Mouse (Mus musculus): ENCODE data around the gene Ube2e1. TPM values are rescaled to one million over a fixed set of nuclear protein-coding genes. Genes with fewer than 3 reads are reported as not detected.

Ube2e1 gene
- 59.6 and 63.1 TPM in 2 replicates for polyA plus RNA-seq (2016; fragmentation: Nextera tagmentation; extraction: Ambion mirVana)

DNA sequence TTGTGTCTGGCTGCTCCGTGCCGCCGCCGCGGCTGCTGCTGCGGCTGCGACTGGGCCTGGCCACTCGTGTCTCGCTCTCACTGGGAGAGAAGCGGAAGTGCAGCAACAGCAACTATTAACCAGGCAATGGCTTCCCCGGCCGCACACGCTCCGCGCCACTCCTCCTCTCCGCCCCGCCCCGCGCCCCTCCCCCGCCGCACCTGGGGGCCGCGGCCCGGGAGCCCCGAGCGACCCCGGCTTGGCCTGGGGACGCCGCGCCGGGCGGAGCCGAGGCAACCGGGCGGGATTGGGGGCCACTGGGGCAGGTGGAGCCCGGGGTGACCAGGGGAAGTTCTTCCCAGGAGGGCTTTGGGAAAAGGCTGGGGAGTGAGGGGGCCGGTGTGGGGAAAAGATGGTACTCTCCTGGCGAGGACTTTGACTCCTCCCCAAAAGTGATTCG is at the start of gene Ube2e1:
TSS of gene Ube2e1 (minus strand) at position 167 of the 439 bp plus-strand sequence.
- Histone ChIP-seq H3K27ac (peak within 1 kb of the TSS; percentile 75), H3K4me1 (peaks cover 49% of the 10 kb centered on the region), H3K4me3 (peak within 1 kb of the TSS; percentile 85), H3K9me3 (replicated peaks) (no peaks in the 10 kb centered on the region), H3K27me3 (replicated peaks) (no peaks in the 10 kb centered on the region), H3K36me3 (peaks cover 10% of the 10 kb centered on the region; the same call in 1 of the 2 replicates), H3K4me2 (peak within 1 kb of the TSS; percentile 99), H3K9ac (peak within 1 kb of the TSS; percentile 90)
- WGBS (ENCODE audit: insufficient replicate concordance) = 1% methylated on average over 31 of the region's 39 CpGs
- peak; percentile 80 for ATAC-seq

DNA sequence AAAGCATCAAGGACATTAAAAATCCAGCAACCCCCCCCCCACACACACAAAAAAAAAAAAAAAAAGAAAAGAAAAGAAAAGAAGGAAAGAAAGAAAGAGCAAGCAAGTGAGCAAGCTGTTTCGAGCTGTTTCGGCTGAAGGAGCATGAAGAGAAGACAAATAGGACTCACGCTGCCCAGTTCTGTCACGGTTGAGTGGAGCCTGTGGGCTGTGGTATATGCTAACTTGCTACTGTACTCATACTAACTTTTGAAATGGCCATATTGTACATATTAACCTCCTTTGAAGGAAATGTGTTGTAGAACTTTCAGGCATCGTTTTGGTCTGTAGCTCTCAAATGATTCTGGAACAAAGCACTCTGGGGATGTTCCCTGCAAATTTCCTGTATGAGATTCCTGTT is 48.2 kb upstream of the Ube2e1 start:
- H3K9ac ChIP-seq = no peak overlapping the region
- no peaks in the 10 kb centered on the region for H3K9me3 ChIP-seq (replicated peaks)
- WGBS (ENCODE audit: insufficient replicate concordance) = 72% methylated on average over 5 of the region's 5 CpGs
- no peak for ATAC-seq
- H3K4me2 ChIP-seq = no peak overlapping the region
- H3K4me1 ChIP-seq = no peaks in the 10 kb centered on the region
- no peaks in the 10 kb centered on the region for H3K27me3 ChIP-seq (replicated peaks)
- H3K36me3 ChIP-seq = no peaks in the 10 kb centered on the region
- no peak overlapping the region for H3K4me3 ChIP-seq
- no peak overlapping the region for H3K27ac ChIP-seq

DNA sequence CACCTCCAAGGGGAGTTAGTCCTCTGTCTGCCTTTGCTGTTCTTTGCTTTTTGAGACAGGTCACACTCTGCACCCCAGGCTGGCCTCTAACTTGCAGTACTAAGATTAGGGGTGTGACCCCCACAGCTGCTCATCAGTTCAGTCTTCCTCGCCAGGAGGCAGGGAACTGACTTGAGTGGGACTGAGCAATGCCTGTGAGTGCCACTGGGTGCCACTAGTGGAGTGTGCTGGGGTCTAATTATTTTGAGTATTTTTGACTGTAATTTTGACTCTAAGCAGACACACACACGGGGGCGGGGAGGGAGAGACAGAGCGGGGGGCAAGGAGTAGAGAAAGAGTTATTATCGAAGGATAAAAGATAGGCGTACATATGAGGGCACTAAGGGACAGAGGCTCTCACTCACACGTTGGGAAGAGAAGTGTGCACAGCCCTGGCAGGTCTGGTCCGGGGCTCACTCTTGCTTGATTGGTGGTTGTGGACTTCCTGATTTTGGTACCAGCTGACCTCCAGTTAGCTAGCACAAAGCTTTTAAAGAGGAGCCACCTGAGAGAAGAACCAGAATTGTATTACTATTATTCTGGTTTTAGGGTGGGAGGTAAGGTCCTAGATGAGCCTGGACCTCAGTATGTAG is 46.4 kb upstream of the Ube2e1 start:
- no peak for ATAC-seq
- H3K27ac ChIP-seq = no peak overlapping the region
- H3K4me2 ChIP-seq = no peak overlapping the region
- H3K9ac ChIP-seq = no peak overlapping the region
- H3K4me1 ChIP-seq = no peaks in the 10 kb centered on the region
- H3K9me3 ChIP-seq (replicated peaks) = no peaks in the 10 kb centered on the region
- H3K36me3 ChIP-seq = no peaks in the 10 kb centered on the region
- no peaks in the 10 kb centered on the region for H3K27me3 ChIP-seq (replicated peaks)
- 52% methylated on average over 8 of the region's 8 CpGs for WGBS (ENCODE audit: insufficient replicate concordance)
- no peak overlapping the region for H3K4me3 ChIP-seq

GRCm38 (mm10) chr14:18376206-18376605 is 44.5 kb upstream of the Ube2e1 start:
- Histone ChIP-seq H3K36me3 (no peaks in the 10 kb centered on the region), H3K9me3 (replicated peaks) (no peaks in the 10 kb centered on the region), H3K9ac (no peak overlapping the region), H3K4me2 (no peak overlapping the region), H3K27me3 (replicated peaks) (no peaks in the 10 kb centered on the region), H3K4me1 (no peaks in the 10 kb centered on the region), H3K4me3 (no peak overlapping the region), H3K27ac (no peak overlapping the region)
- ATAC-seq = no peak
- WGBS (ENCODE audit: insufficient replicate concordance) = 56% methylated on average over 3 of the region's 3 CpGs

DNA sequence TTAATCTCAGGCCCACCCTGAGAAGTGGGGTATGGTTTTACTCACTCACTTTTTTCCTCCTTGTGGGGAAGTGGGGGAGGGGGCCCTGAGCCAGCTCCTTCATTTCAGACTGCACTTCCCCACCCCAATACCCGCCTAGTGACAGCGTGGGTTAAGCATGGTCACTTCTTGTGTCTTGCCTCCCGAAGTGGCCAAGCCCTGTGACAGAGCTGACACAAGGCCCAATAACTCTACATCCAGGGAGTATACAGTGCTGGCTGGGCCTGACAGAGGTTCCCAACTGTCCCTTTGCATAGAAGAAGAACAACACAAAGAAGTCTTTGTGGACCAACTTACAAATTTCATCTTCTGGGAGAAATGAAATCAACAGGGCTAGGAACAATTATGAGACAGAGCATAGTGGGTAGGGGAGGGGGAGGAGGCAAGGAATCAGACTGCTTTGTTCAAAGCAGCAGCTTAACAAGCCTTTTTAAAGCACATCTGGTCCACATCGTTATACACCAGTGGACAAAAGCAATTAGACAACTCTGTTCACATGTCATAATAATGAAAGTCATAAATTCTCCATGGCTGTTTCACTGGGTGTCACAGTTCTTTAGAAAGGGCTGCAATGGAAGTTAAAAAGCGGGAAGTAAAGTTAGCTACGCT is 42.2 kb upstream of the Ube2e1 start:
- no peak for ATAC-seq

GRCm38 (mm10) chr14:18372761-18373610 is 41.3 kb upstream of the Ube2e1 start:
- Histone ChIP-seq H3K9me3 (replicated peaks) (no peaks in the 10 kb centered on the region), H3K36me3 (no peaks in the 10 kb centered on the region), H3K27ac (no peak overlapping the region), H3K4me1 (no peaks in the 10 kb centered on the region), H3K4me3 (no peak overlapping the region), H3K4me2 (no peak overlapping the region), H3K9ac (no peak overlapping the region), H3K27me3 (replicated peaks) (no peaks in the 10 kb centered on the region)
- 60% methylated on average over 9 of the region's 9 CpGs for WGBS (ENCODE audit: insufficient replicate concordance)
- no peak for ATAC-seq

More for the DNA sequence above, 42.2 kb upstream of the Ube2e1 start:
- H3K9ac ChIP-seq = no peak overlapping the region
- WGBS (ENCODE audit: insufficient replicate concordance) = 56% methylated on average over 6 of the region's 6 CpGs
- H3K4me2 ChIP-seq = no peak overlapping the region
- H3K9me3 ChIP-seq (replicated peaks) = no peaks in the 10 kb centered on the region
- H3K27ac ChIP-seq = no peak overlapping the region
- H3K4me3 ChIP-seq = no peak overlapping the region
- no peaks in the 10 kb centered on the region for H3K27me3 ChIP-seq (replicated peaks)
- H3K36me3 ChIP-seq = no peaks in the 10 kb centered on the region
- H3K4me1 ChIP-seq = no peaks in the 10 kb centered on the region

DNA sequence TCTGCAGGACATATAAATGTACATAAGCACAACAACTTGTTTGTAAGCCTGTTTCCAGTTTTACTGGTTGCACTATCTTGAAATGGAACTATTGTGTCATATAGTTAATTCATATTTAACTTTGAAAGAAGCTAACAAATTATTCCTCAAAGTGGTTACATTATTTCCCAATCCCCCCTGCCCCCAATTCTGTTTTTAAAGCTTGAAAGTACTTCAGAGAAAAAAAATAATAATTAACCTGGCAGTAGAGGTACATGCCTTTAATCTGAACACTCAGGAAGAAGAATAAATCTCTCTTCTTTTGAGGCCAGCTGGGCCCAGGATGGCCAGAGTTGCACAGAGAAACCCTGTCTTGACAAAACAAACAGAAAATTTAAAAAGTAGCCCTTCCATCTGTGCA is 37.4 kb upstream of the Ube2e1 start:
- no peaks in the 10 kb centered on the region for H3K4me1 ChIP-seq
- no peak overlapping the region for H3K27ac ChIP-seq
- no peaks in the 10 kb centered on the region for H3K9me3 ChIP-seq (replicated peaks)
- H3K36me3 ChIP-seq = no peaks in the 10 kb centered on the region
- no peak for ATAC-seq
- H3K4me3 ChIP-seq = no peak overlapping the region
- H3K4me2 ChIP-seq = no peak overlapping the region
- no peak overlapping the region for H3K9ac ChIP-seq
- no peaks in the 10 kb centered on the region for H3K27me3 ChIP-seq (replicated peaks)

DNA sequence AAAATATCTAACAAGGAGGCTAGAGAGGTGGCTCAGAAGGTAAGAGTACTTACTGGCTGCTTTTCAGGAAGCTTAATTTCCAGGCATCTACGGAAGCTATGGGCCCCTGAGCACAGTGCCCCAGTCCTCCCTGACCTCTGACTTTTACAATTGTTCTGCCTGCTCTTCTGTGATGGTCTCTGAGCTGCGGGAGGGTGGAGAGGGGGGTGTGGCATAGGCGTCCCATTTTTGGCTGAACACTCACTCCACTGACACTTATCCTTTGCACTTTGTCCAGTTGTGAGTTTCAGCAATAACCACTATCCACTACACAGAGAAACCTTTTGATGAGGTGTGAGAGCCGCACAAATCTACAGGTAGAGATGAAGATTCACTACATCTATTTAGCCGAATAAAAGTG is 35.4 kb upstream of the Ube2e1 start:
- Histone ChIP-seq H3K4me3 (no peak overlapping the region), H3K9me3 (replicated peaks) (no peaks in the 10 kb centered on the region), H3K4me2 (no peak overlapping the region), H3K27ac (no peak overlapping the region), H3K27me3 (replicated peaks) (no peaks in the 10 kb centered on the region), H3K9ac (no peak overlapping the region), H3K4me1 (no peaks in the 10 kb centered on the region), H3K36me3 (no peaks in the 10 kb centered on the region)
- 51% methylated on average over 5 of the region's 5 CpGs for WGBS (ENCODE audit: insufficient replicate concordance)
- ATAC-seq = no peak

- Histone ChIP-seq H3K9ac (no peak overlapping the region), H3K4me1 (no peaks in the 10 kb centered on the region), H3K9me3 (replicated peaks) (no peaks in the 10 kb centered on the region), H3K4me3 (no peak overlapping the region), H3K4me2 (no peak overlapping the region), H3K36me3 (no peaks in the 10 kb centered on the region), H3K27ac (no peak overlapping the region), H3K27me3 (replicated peaks) (no peaks in the 10 kb centered on the region)
- ATAC-seq = no peak
- 62% methylated on average over 3 of the region's 3 CpGs for WGBS (ENCODE audit: insufficient replicate concordance)
Measured at GRCm38 (mm10) chr14:18364321-18364720, 32.7 kb upstream of the Ube2e1 start.

DNA sequence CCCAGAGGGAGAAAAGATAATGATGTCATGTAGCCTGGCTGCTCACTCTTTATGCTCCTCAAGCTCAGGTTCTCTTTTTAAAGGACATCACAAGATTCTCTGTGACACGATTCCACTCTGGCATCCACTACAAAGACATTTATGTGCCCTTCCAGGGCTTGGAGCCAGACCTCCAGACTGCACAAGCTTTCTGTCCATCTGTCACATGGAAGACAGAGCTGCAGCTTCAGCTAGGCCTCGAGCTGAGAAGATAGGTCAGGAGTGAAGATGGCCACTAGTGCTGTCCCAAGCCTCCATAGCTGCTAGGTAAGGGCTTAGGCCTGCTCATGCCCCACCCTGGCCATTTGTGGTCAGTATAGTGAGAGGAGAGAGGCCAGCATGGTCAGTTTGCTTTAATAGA is 24.8 kb upstream of the Ube2e1 start:
- WGBS (ENCODE audit: insufficient replicate concordance) = 43% methylated on average over 2 of the region's 2 CpGs
- no peaks in the 10 kb centered on the region for H3K9me3 ChIP-seq (replicated peaks)
- H3K4me3 ChIP-seq = no peak overlapping the region
- no peak for ATAC-seq
- no peak overlapping the region for H3K9ac ChIP-seq
- no peaks in the 10 kb centered on the region for H3K36me3 ChIP-seq
- no peak overlapping the region for H3K4me2 ChIP-seq
- H3K4me1 ChIP-seq = no peaks in the 10 kb centered on the region
- H3K27ac ChIP-seq = no peak overlapping the region
- no peaks in the 10 kb centered on the region for H3K27me3 ChIP-seq (replicated peaks)

DNA sequence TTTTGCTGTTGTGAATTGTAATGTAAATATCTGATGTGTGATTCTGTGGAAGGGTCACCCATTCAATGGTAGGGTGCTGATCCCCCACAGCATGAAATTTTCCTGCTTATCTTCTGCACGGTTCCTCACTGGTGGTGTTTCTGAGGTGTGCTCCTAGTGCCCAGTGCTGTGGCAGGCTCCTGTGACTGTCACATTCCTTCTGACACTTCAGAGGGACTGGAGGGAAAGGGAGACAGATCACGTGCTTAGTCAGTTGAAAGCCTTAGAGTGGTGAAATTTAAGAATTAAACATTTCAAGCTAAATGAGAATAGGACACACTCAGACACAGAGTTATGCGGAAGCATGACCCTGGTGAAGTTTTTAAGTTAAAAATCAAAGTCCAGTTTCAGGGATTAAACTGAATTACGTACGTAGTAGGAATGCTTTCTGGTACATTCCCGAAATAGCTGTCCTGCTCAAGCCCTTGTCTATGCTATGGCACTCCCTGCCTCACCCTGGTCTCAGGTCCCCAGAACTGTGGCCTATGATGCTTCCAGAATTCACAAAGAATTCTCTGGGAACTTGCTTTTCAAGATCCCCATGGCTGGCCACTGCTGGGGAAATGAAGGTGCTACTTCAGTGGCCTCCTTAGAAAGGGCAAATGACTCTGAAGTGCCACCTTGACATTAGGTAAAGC is 24.0 kb upstream of the Ube2e1 start:
- no peaks in the 10 kb centered on the region for H3K36me3 ChIP-seq
- H3K9ac ChIP-seq = no peak overlapping the region
- no peak overlapping the region for H3K4me3 ChIP-seq
- no peak overlapping the region for H3K4me2 ChIP-seq
- WGBS (ENCODE audit: insufficient replicate concordance) = 58% methylated on average over 6 of the region's 6 CpGs
- no peaks in the 10 kb centered on the region for H3K9me3 ChIP-seq (replicated peaks)
- no peak for ATAC-seq
- H3K27me3 ChIP-seq (replicated peaks) = no peaks in the 10 kb centered on the region
- H3K4me1 ChIP-seq = no peaks in the 10 kb centered on the region
- H3K27ac ChIP-seq = no peak overlapping the region

DNA sequence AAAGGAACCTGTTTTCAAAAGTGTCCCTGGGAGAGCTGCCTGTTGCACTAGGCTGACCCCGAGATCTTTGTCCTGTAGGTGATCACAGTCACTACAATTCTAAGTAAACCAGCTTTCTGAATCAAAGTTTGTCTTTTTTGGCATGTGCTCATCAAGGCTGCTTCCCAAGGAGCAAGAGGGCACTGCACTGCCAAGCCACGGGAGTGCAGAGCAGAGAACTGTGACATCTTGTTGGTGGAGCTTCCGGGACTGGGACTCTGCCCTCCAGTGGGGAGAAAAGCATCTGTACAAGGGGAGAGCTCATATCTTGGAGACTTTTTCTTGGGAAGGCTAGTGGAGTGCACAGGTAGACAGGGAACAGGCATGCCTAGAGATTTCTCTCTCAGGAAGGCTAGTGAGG is 21.9 kb upstream of the Ube2e1 start:
- Histone ChIP-seq H3K9ac (no peak overlapping the region), H3K27me3 (replicated peaks) (no peaks in the 10 kb centered on the region), H3K4me3 (no peak overlapping the region), H3K9me3 (replicated peaks) (no peaks in the 10 kb centered on the region), H3K4me2 (no peak overlapping the region), H3K27ac (no peak overlapping the region), H3K4me1 (no peaks in the 10 kb centered on the region), H3K36me3 (no peaks in the 10 kb centered on the region)
- no peak for ATAC-seq
- 43% methylated on average over 3 of the region's 3 CpGs for WGBS (ENCODE audit: insufficient replicate concordance)
